Mouse (Mus musculus) kidney, postnatal 4 days (tissue): Measurements from ENCODE around the gene Olfr820.
"Not testable (repeated sequence)": the region's sequence is repeated elsewhere in the genome, so short reads cannot be mapped to it uniquely, and the experiment has no call there.

Experiments used
- DNase-seq, 2 experiments: peaks; one replicate each; pipeline ENCODE4 v3.0.0; 2021; ENCODE audit warnings: mixed read lengths in 2 of 2

The Olfr820 gene

GRCm38 (mm10) chr10:130012321-130012720 lies at the start of gene Olfr820:
Olfr820 (plus strand) TSS chr10:130012621.
- DNase-seq, result no peak

GRCm38 (mm10) chr10:129966232-129966631 lies 46.2 kb upstream of the Olfr820 start:
- not testable (repeated sequence) for DNase-seq

GRCm38 (mm10) chr10:129967166-129967565 lies 45.3 kb upstream of the Olfr820 start, which contains the start of gene Olfr819:
Olfr819 (minus strand) TSS chr10:129967266.
- not testable (repeated sequence) for DNase-seq

- DNase-seq, result not testable (repeated sequence)
These were observed 39.4 kb upstream of the Olfr820 start for GRCm38 (mm10) chr10:129972994-129973393.

- not testable (repeated sequence) for DNase-seq
These were observed 36.4 kb upstream of the Olfr820 start, which contains the start of gene Olfr247 for GRCm38 (mm10) chr10:129976040-129976439. Olfr247 (minus strand) TSS chr10:129976140.

GRCm38 (mm10) chr10:129981867-129982266 lies 30.6 kb upstream of the Olfr820 start:
- not testable (repeated sequence) for DNase-seq

- not testable (repeated sequence) for DNase-seq
These were observed 27.5 kb upstream of the Olfr820 start, which contains the start of gene Gm10310 for GRCm38 (mm10) chr10:129984962-129985361. Gm10310 (minus strand) TSS chr10:129985062.

GRCm38 (mm10) chr10:130004104-130004503 lies 8.3 kb upstream of the Olfr820 start:
- DNase-seq, result not testable (repeated sequence)

GRCm38 (mm10) chr10:130005366-130005765 lies 7.1 kb upstream of the Olfr820 start:
- DNase-seq, result not testable (repeated sequence)

- DNase-seq, result no peak
These were observed 17.6 kb downstream of the Olfr820 start, which contains the start of gene Olfr821 for GRCm38 (mm10) chr10:130030048-130030447. Olfr821 (plus strand) TSS chr10:130030348.

- DNase-seq, result no peak
These were observed 24.7 kb downstream of the Olfr820 start for GRCm38 (mm10) chr10:130037096-130037495.
